Mouse (Mus musculus) bone marrow, adult 2 months (tissue): ENCODE data around the gene Rps6ka1.

Source experiments
- CTCF ChIP-seq: fragments of 200-500 bp; IDR thresholded peaks from 2 replicates; pipeline ENCODE4 v1.5.1; 2011; ENCODE audit warnings: low read length, control low read depth; ENCODE audit not compliant: control insufficient read depth, insufficient read depth
- POLR2A ChIP-seq: fragments of 200-500 bp; IDR thresholded peaks from 2 replicates; pipeline ENCODE4 v1.6.1; 2011; ENCODE audit warnings: low read depth, mild to moderate bottlenecking, control low read depth, low read length, borderline replicate concordance; ENCODE audit not compliant: control insufficient read depth

DNA sequence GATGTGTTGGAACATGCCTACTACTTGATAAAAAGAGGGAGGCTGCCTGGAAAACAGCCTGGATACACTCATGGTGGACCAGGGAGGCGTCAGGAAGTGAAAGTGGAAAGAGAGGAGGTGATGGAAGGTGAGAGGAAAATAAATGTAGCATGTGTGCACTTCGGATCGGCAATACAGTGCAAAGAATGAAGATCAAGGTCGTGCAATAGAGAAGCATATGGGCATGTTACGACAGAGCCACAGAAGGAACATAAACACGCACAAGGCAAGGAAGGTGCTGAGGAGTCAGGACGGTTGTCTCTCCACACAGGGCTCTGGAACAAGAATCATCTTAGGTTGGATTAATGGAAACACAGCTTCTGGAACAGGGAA lies 71.1 kb downstream of the Rps6ka1 start:
- TF ChIP-seq CTCF (no peak), POLR2A (no peak)
